Mouse (Mus musculus) frontal cortex, postnatal 25 days (tissue): ENCODE results near the gene Dock10.

Source experiments
- DNase-seq, 2 experiments: peaks; one replicate each; pipeline ENCODE4 v3.0.0; 2022; ENCODE audit warnings: low spot score in 2 of 2

Dock10 gene

GRCm38 (mm10) chr1:80461348-80461747 lies 297.0 kb downstream of the Dock10 start, which contains the start of gene Gm45261:
TSS of gene Gm45261 (minus strand) at chr1:80461448.
- DNase-seq = no peak

GRCm38 (mm10) chr1:80459923-80460322 lies 298.4 kb downstream of the Dock10 start:
- DNase-seq = no peak

DNA sequence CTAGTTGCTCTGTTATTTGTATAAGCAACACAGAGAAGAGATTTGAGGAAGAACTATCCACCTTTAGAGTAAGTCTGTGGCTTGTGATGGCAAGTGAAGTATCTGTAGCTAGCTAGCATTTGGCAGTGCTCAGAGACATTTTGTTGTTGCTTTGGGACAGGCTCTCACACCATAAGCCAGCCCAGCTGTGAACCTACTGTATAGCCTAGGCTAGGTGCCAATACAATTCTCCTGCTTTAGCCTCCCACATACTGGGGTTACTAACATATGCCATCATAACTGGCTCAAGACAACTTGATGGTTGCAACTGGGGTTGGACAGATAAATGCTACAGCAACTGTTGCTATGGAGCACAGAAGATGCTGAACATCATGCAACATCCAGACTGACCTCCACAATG lies 298.9 kb downstream of the Dock10 start:
- no peak for DNase-seq

DNA sequence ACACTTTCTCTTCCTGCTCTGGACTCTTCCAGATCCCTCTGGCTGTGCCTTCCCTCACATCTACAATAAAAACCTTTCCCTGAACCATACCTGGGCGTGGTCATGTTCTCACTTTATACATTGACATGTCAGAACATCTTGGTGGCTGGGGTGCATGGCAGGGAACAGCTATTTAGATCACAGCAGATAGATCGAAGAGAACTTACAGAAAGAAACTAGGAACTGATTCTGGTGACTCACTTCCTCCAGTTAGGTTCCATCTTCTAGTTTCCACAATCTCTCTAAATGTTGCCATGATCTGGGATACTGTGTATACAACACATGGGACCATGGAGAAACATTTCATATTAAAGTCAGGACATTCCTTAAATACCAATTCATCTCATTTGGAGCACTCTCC lies 304.4 kb downstream of the Dock10 start:
- no peak for DNase-seq

DNA sequence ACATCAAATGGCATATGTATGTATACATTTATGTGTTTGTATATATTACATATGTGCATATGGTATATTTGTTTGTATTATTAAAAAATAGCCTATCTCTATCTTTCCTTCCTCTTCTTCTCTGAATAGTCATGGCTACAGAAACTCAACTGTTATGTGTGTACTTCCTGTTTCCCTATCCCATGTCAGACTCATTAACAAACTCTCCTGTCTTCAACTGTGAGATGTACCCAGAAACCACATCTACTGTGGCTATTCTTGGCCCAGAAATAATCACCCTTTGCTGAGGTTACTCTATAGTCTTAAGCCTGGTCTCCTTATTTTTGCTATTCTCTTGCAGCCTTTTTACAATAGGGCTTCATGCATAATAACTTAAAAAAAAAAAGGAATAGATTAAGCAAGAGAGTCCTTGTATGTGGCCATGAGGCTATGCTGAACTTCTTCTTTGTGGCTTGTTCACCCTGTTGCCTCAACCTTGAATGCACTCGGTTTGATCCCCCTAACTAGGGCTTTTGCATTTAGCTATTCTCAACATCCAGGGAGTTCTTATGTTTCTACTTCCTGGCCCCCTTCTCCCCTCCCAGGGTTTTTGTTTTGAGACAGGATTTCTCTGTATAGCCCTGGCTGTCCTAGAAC lies 306.3 kb downstream of the Dock10 start:
- no peak for DNase-seq
